Mouse (Mus musculus): Measurements from ENCODE around the gene Ext2.

The Ext2 gene

GRCm38 (mm10) chr2:93681321-93681720 is 141.0 kb downstream of the Ext2 start:
- no peak for DNase-seq (ENCODE audit: low read depth)

- DNase-seq (ENCODE audit: low read depth), result no peak
These were observed 145.1 kb downstream of the Ext2 start for GRCm38 (mm10) chr2:93677231-93677630.

- DNase-seq (ENCODE audit: low read depth), result no peak
These were observed 150.7 kb downstream of the Ext2 start for GRCm38 (mm10) chr2:93671573-93672184.

GRCm38 (mm10) chr2:93666146-93666858 is 156.1 kb downstream of the Ext2 start:
- peak; percentile 59 for DNase-seq (ENCODE audit: low read depth)

GRCm38 (mm10) chr2:93665472-93665871 is 156.9 kb downstream of the Ext2 start:
- DNase-seq (ENCODE audit: low read depth), result no peak

GRCm38 (mm10) chr2:93662240-93662865 is 160.0 kb downstream of the Ext2 start:
- peak; percentile 9 for DNase-seq (ENCODE audit: low read depth)

- no peak for DNase-seq (ENCODE audit: low read depth)
These were observed 161.3 kb downstream of the Ext2 start for GRCm38 (mm10) chr2:93661096-93661495.

- no peak for DNase-seq (ENCODE audit: low read depth)
These were observed 162.6 kb downstream of the Ext2 start for GRCm38 (mm10) chr2:93659705-93660308.

- peak; percentile 51 for DNase-seq (ENCODE audit: low read depth)
These were observed 163.4 kb downstream of the Ext2 start for GRCm38 (mm10) chr2:93659004-93659403.

- no peak for DNase-seq (ENCODE audit: low read depth)
These were observed 167.9 kb downstream of the Ext2 start for GRCm38 (mm10) chr2:93654336-93655055.

GRCm38 (mm10) chr2:93649243-93649870 is 173.0 kb downstream of the Ext2 start:
- DNase-seq (ENCODE audit: low read depth), result peak; percentile 18

- DNase-seq (ENCODE audit: low read depth), result no peak
These were observed 174.3 kb downstream of the Ext2 start for GRCm38 (mm10) chr2:93647924-93648575.

- no peak for DNase-seq (ENCODE audit: low read depth)
These were observed 175.1 kb downstream of the Ext2 start for GRCm38 (mm10) chr2:93647051-93647923.

- DNase-seq (ENCODE audit: low read depth), result no peak
These were observed 176.6 kb downstream of the Ext2 start for GRCm38 (mm10) chr2:93645626-93646320.

GRCm38 (mm10) chr2:93645197-93645596 is 177.2 kb downstream of the Ext2 start:
- DNase-seq (ENCODE audit: low read depth), result no peak

- DNase-seq (ENCODE audit: low read depth), result no peak
These were observed 177.6 kb downstream of the Ext2 start for GRCm38 (mm10) chr2:93644731-93645130.

GRCm38 (mm10) chr2:93644234-93644633 is 178.1 kb downstream of the Ext2 start:
- DNase-seq (ENCODE audit: low read depth), result no peak

GRCm38 (mm10) chr2:93643403-93643780 is 179.0 kb downstream of the Ext2 start:
- DNase-seq (ENCODE audit: low read depth), result no peak

- no peak for DNase-seq (ENCODE audit: low read depth)
These were observed 187.8 kb downstream of the Ext2 start for GRCm38 (mm10) chr2:93634609-93635008.
